Mouse (Mus musculus): ENCODE results near the gene Tmprss12. TPM values are rescaled to one million over a fixed set of nuclear protein-coding genes. Genes with fewer than 3 reads are reported as not detected.
"Not testable (repeated sequence)": the region's sequence is repeated elsewhere in the genome, so short reads cannot be mapped to it uniquely, and the experiment has no call there.

Gene Tmprss12
- polyA plus RNA-seq, 1 experiment from 2014 or later = not detected

DNA sequence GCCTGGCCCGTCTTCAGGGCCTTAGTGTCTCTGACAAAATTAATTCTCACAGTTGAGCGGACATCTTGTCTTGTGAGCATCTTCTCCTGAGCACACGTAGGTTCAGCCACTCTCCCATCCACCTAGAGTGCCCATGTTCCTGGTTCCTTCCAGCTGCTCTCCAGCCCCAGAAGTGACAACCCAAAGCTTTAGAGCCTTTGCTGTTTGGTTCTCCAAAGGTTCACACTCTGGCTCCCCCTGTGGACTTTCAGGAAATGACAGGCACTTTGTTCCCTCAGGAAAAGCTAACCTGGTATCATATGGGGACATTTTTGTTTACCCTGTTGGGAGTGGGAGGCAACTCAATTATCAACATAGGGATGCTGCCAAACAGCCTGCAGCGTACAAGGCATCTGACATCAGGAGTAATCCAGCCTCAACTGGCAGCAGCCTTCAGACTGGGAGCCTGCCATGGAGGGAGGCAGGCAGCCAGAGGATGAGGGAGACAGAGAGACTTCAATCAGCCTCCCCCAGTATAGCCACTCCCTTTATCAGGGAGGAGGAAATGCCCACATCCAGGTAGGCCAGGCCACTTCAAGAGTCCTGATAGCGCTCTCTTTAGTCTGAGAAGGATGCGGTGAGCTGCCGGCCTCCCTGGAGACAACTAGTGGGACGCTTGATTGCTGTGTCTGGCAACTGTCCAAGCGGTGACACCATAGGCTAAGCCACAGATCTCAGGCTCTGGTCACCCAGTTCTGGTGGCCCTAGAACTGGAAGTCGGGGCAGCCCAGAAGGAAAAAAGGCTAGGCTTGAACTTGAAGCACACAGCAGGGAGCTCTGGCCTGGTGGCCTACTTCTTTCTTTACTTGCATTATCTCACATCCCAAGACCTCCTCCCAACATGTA lies 51.7 kb downstream of the Tmprss12 start:
- H3K4me1 ChIP-seq (ENCODE audit: insufficient read depth, low read depth, low read length); H3K27ac ChIP-seq (ENCODE audit: low read length); H3K27me3 ChIP-seq (replicated peaks; ENCODE audit: insufficient read depth, low read length); H3K4me3 ChIP-seq (ENCODE audit: low read depth, low read length); H3K9me3 ChIP-seq (ENCODE audit: low read length); DNase-seq (ENCODE audit: low spot score); H3K36me3 ChIP-seq (ENCODE audit: insufficient read depth, low read length); H3K9ac ChIP-seq (replicated peaks; ENCODE audit: low read depth); H3K4me2 ChIP-seq (replicated peaks; ENCODE audit: low read depth, low read length): not testable (repeated sequence)
- peak; percentile 70 for ATAC-seq
- 31% methylated on average over 2 of the region's 10 CpGs for WGBS
- TF ChIP-seq CTCF (IDR thresholded peaks at IDR 0.05) = peak; percentile 32

GRCm38 (mm10) chr15:100334629-100335028 lies 54.0 kb downstream of the Tmprss12 start, which contains the start of gene Mettl7a3:
Gene Mettl7a3 (plus strand): TSS chr15:100334929.
- Histone ChIP-seq H3K9me3 (ENCODE audit: low read length) (no peaks in the 10 kb centered on the region), H3K4me2 (replicated peaks; ENCODE audit: low read depth, low read length) (no peak within 1 kb of the TSS), H3K4me3 (ENCODE audit: low read depth, low read length) (no peak within 1 kb of the TSS), H3K27ac (ENCODE audit: low read length) (no peak within 1 kb of the TSS), H3K4me1 (ENCODE audit: insufficient read depth, low read depth, low read length) (no peaks in the 10 kb centered on the region), H3K27me3 (replicated peaks; ENCODE audit: insufficient read depth, low read length) (no peaks in the 10 kb centered on the region), H3K9ac (replicated peaks; ENCODE audit: low read depth) (no peak within 1 kb of the TSS), H3K36me3 (ENCODE audit: insufficient read depth, low read length) (no peaks in the 10 kb centered on the region)
- no peak for DNase-seq (ENCODE audit: low spot score)
- WGBS = 73% methylated on average over 10 of the region's 10 CpGs
- no peak for ATAC-seq
- TF ChIP-seq CTCF (IDR thresholded peaks at IDR 0.05) (no peak), EP300 (IDR thresholded peaks at IDR 0.05) (no peak)

DNA sequence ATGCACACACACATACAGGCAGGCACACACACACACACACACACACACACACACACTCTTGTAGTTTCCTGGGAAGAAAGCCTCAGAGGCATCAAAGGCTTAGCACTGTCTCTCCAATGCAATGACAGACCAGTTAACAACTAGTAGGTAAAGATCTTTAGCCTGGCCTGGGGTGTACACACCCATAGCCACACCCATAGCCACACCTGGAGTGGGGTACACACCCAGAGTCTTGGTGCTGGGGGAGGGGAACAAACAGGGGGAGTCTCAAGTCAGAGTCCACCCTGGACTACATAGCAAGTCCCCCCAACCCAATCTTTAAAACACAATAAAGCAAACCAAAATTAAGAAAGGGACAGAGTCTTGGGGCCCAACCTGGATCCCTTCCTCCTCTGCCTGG lies 56.7 kb downstream of the Tmprss12 start:
- not testable (repeated sequence) for H3K9ac ChIP-seq (replicated peaks; ENCODE audit: low read depth); H3K9me3 ChIP-seq (ENCODE audit: low read length); H3K4me1 ChIP-seq (ENCODE audit: insufficient read depth, low read depth, low read length); DNase-seq (ENCODE audit: low spot score); H3K27ac ChIP-seq (ENCODE audit: low read length); H3K4me2 ChIP-seq (replicated peaks; ENCODE audit: low read depth, low read length); ATAC-seq; H3K36me3 ChIP-seq (ENCODE audit: insufficient read depth, low read length); H3K27me3 ChIP-seq (replicated peaks; ENCODE audit: insufficient read depth, low read length); H3K4me3 ChIP-seq (ENCODE audit: low read depth, low read length)

- not testable (repeated sequence) for H3K27ac ChIP-seq (ENCODE audit: low read length); H3K27me3 ChIP-seq (replicated peaks; ENCODE audit: insufficient read depth, low read length); H3K4me1 ChIP-seq (ENCODE audit: insufficient read depth, low read depth, low read length); H3K9ac ChIP-seq (replicated peaks; ENCODE audit: low read depth); H3K4me3 ChIP-seq (ENCODE audit: low read depth, low read length); H3K4me2 ChIP-seq (replicated peaks; ENCODE audit: low read depth, low read length); H3K36me3 ChIP-seq (ENCODE audit: insufficient read depth, low read length); H3K9me3 ChIP-seq (ENCODE audit: low read length)
- ATAC-seq (peak; percentile 42; the same call in 1 of the 2 replicates), DNase-seq (ENCODE audit: low spot score) (peak; percentile 42)
- peak; percentile 63 for TF ChIP-seq CTCF (IDR thresholded peaks at IDR 0.05)
- 27% methylated on average over 10 of the region's 10 CpGs for WGBS
Measured at GRCm38 (mm10) chr15:100337847-100338246, 57.2 kb downstream of the Tmprss12 start.

GRCm38 (mm10) chr15:100341314-100341980 lies 60.8 kb downstream of the Tmprss12 start:
- peak; percentile 83 for DNase-seq (ENCODE audit: low spot score)
- 23% methylated on average over 4 of the region's 5 CpGs for WGBS
- peak; percentile 81 for ATAC-seq
- H3K9ac ChIP-seq (replicated peaks; ENCODE audit: low read depth); H3K4me3 ChIP-seq (ENCODE audit: low read depth, low read length); H3K4me1 ChIP-seq (ENCODE audit: insufficient read depth, low read depth, low read length); H3K4me2 ChIP-seq (replicated peaks; ENCODE audit: low read depth, low read length); H3K27me3 ChIP-seq (replicated peaks; ENCODE audit: insufficient read depth, low read length); H3K36me3 ChIP-seq (ENCODE audit: insufficient read depth, low read length); H3K9me3 ChIP-seq (ENCODE audit: low read length): not testable (repeated sequence)
- TF ChIP-seq EP300 (IDR thresholded peaks at IDR 0.05) = peak; percentile 27; the same call in 1 of the 2 replicates
- H3K27ac ChIP-seq (ENCODE audit: low read length) = peak overlapping the region; percentile 62; the same call in 1 of the 2 replicates

Other genes starting within 250 kb of the Tmprss12 start
- 6.6 and 9.0 TPM in 2 replicates for gene Dip2b, start 242.2 kb upstream of the Tmprss12 start, polyA plus RNA-seq (2015; fragmentation: Nextera tagmentation; extraction: Ambion mirVana)
- 28.3 and 35.3 TPM in 2 replicates for gene Atf1, start 53.0 kb upstream of the Tmprss12 start, polyA plus RNA-seq (2015; fragmentation: Nextera tagmentation; extraction: Ambion mirVana)
- gene Mettl7a1, start 23.3 kb downstream of the Tmprss12 start, polyA plus RNA-seq (2015; fragmentation: Nextera tagmentation; extraction: Ambion mirVana) = 62.9 and 88.1 TPM in 2 replicates
- gene Mettl7a3, start 54.1 kb downstream of the Tmprss12 start, polyA plus RNA-seq (2015; fragmentation: Nextera tagmentation; extraction: Ambion mirVana) = 0.12 TPM in 2 replicates
- gene Methig1, start 72.3 kb downstream of the Tmprss12 start, polyA plus RNA-seq (2015; fragmentation: Nextera tagmentation; extraction: Ambion mirVana) = not detected in 2 replicates
- gene Mettl7a2, start 72.4 kb downstream of the Tmprss12 start, polyA plus RNA-seq (2015; fragmentation: Nextera tagmentation; extraction: Ambion mirVana) = 0.11 and 0.19 TPM in 2 replicates
- not detected in 2 replicates for gene Higd1c, start 83.7 kb downstream of the Tmprss12 start, polyA plus RNA-seq (2015; fragmentation: Nextera tagmentation; extraction: Ambion mirVana)
- 0.11 and 0.12 TPM in 2 replicates for gene Gm5475, start 141.3 kb downstream of the Tmprss12 start, polyA plus RNA-seq (2015; fragmentation: Nextera tagmentation; extraction: Ambion mirVana)
- gene Slc11a2, start 144.2 kb downstream of the Tmprss12 start, polyA plus RNA-seq (2015; fragmentation: Nextera tagmentation; extraction: Ambion mirVana) = 16.1 and 19.2 TPM in 2 replicates
- gene Letmd1, start 188.2 kb downstream of the Tmprss12 start, polyA plus RNA-seq (2015; fragmentation: Nextera tagmentation; extraction: Ambion mirVana) = 13.0 and 13.2 TPM in 2 replicates
- 4.7 and 4.9 TPM in 2 replicates for gene Csrnp2, start 214.7 kb downstream of the Tmprss12 start, polyA plus RNA-seq (2015; fragmentation: Nextera tagmentation; extraction: Ambion mirVana)

Data from lung, postnatal 0 days (tissue).